ENCODE assay signal across 11 mouse cellular contexts in the genomic region with DNA sequence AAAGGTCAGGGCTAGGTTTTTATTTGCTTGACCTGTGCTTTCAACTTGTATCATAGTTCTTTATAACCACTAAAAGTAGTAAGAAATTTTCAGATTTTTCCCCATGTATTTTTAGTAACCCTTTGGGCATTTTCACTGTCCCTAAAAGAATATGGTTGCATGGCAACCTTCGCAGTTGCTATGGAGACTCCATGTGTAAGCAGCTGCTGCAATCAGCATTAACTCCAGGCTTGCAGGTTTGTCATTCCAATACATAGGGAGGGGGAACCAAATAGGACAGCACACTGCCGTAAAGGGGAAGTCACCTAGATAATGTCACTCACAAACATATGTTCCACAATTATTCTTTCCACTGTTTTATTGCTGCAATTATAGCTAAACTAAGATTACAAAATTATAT.
DNase-seq lines count a peak whose midpoint lies in the region; ATAC-seq and TF ChIP-seq lines count a peak whose summit lies in the region.
"Had no signal": no experiment of that assay in that cellular context is flagged by ENCODE, and none has a peak within 500 bp of the region (broad histone marks: within the 10 kb centered on the region; RNA-seq: fewer than 3 reads in every experiment).

No protein-coding gene starts in this region.

- H3K9me3 ChIP-seq in forebrain, postnatal 0 days (ENCODE audit: low read length), result no peaks in the 10 kb centered on the region
- H3K9me3 ChIP-seq in midbrain, postnatal 0 days (ENCODE audit: low read length), result no peaks in the 10 kb centered on the region
- H3K9me3 ChIP-seq in kidney, embryonic 14.5 days (ENCODE audit: control insufficient read depth, low read length), result no peaks in the 10 kb centered on the region
- H3K9me3 ChIP-seq: kidney, embryonic 15.5 days; megakaryocyte, embryonic 14.5 days had no signal

- TF ChIP-seq CTCF in brain, embryonic 14.5 days (IDR thresholded peaks at IDR 0.05; ENCODE audit: borderline replicate concordance, extremely low read depth, insufficient read depth, insufficient read length), result no peak
- no peak for TF ChIP-seq CTCF in forebrain, postnatal 0 days (IDR thresholded peaks at IDR 0.05; ENCODE audit: low read depth)
- no peak for TF ChIP-seq CTCF in midbrain, postnatal 0 days (IDR thresholded peaks at IDR 0.05)
- no peak for TF ChIP-seq CTCF in cerebellum, adult 2 months (IDR thresholded peaks at IDR 0.05; ENCODE audit: borderline replicate concordance, insufficient read depth, low read depth, low read length)

- H3K27ac ChIP-seq in forebrain, postnatal 0 days (ENCODE audit: low read depth, low read length), result peak overlapping the region; percentile 73
- peak overlapping the region; percentile 85 for H3K27ac ChIP-seq in midbrain, postnatal 0 days (ENCODE audit: low read depth, low read length)
- H3K27ac ChIP-seq in kidney, embryonic 14.5 days (ENCODE audit: low read depth, low read length), result no peak overlapping the region
- no peak overlapping the region for H3K27ac ChIP-seq in cerebellum, adult 2 months (ENCODE audit: insufficient read depth, low read length)
- H3K27ac ChIP-seq: kidney, embryonic 15.5 days had no signal

- ATAC-seq in forebrain, postnatal 0 days, result peak; percentile 95
- peak; percentile 91 for ATAC-seq in midbrain, postnatal 0 days (ENCODE audit: low FRiP score)
- ATAC-seq in erythroblast, adult 5-6 weeks (replicated peaks; ENCODE audit: low FRiP score, poor library complexity, severe bottlenecking), result no peak
- ATAC-seq in kidney, embryonic 14.5 days (ENCODE audit: low FRiP score, low TSS enrichment), result no peak

- WGBS in forebrain, postnatal 0 days, result 12% methylated on average over 2 of the region's 2 CpGs
- 15% methylated on average over 2 of the region's 2 CpGs for WGBS in midbrain, postnatal 0 days
- 61% methylated on average over 2 of the region's 2 CpGs for WGBS in kidney, embryonic 14.5 days
- WGBS in cerebellum, adult 2 months, result 67% methylated on average over 2 of the region's 2 CpGs

- peaks cover 4% of the 10 kb centered on the region; the same call in 1 of the 2 replicates for H3K4me1 ChIP-seq in forebrain, postnatal 0 days (ENCODE audit: insufficient read depth)
- H3K4me1 ChIP-seq in midbrain, postnatal 0 days (ENCODE audit: insufficient read depth, low read length), result peaks cover 3% of the 10 kb centered on the region; the same call in 1 of the 2 replicates
- H3K4me1 ChIP-seq in kidney, embryonic 14.5 days (ENCODE audit: control insufficient read depth, insufficient read depth, low read length), result no peaks in the 10 kb centered on the region
- H3K4me1 ChIP-seq in cerebellum, adult 2 months (ENCODE audit: control insufficient read depth, insufficient read depth, low read length), result peaks cover 4% of the 10 kb centered on the region; the same call in 1 of the 2 replicates
- H3K4me1 ChIP-seq: kidney, embryonic 15.5 days; megakaryocyte, embryonic 14.5 days had no signal

- no peaks in the 10 kb centered on the region for H3K36me3 ChIP-seq in forebrain, postnatal 0 days (ENCODE audit: insufficient read depth)
- H3K36me3 ChIP-seq in midbrain, postnatal 0 days (ENCODE audit: insufficient read depth, low read length), result no peaks in the 10 kb centered on the region
- no peaks in the 10 kb centered on the region for H3K36me3 ChIP-seq in kidney, embryonic 14.5 days (ENCODE audit: control insufficient read depth, insufficient read depth, low read length)
- H3K36me3 ChIP-seq: kidney, embryonic 15.5 days had no signal

- peak; percentile 92 for DNase-seq in brain, embryonic 14.5 days (ENCODE audit: low read depth)
- DNase-seq in forebrain, postnatal 0 days, result peak; percentile 88
- peak; percentile 23 to 71 for DNase-seq in layer of hippocampus, postnatal 14 days (ENCODE audit: low spot score in 2 of 2)
- peak; percentile 92 for DNase-seq in midbrain, postnatal 0 days (ENCODE audit: low spot score)
- no peak for DNase-seq in lung, postnatal 14 days
- DNase-seq in cerebellum, adult 2 months, result no peak

- H3K27me3 ChIP-seq in forebrain, postnatal 0 days (ENCODE audit: insufficient read depth, low read length), result 0 out of 2 replicates have a peak, but pooled peaks cover 4% of the 10 kb centered on the region
- H3K27me3 ChIP-seq in midbrain, postnatal 0 days (ENCODE audit: insufficient read depth, low read length), result no peaks in the 10 kb centered on the region
- no peaks in the 10 kb centered on the region for H3K27me3 ChIP-seq in kidney, embryonic 14.5 days (ENCODE audit: control insufficient read depth, insufficient read depth, low read length)
- no peaks in the 10 kb centered on the region for H3K27me3 ChIP-seq in cerebellum, adult 2 months (ENCODE audit: control insufficient read depth, insufficient read depth, low read length)
- H3K27me3 ChIP-seq: CH12.LX; kidney, embryonic 15.5 days; megakaryocyte, embryonic 14.5 days had no signal

- TF ChIP-seq POLR2A in brain, embryonic 14.5 days (IDR thresholded peaks at IDR 0.05; ENCODE audit: borderline replicate concordance, extremely low read depth, insufficient read depth, insufficient read length, poor library complexity, severe bottlenecking), result no peak
- no peak for TF ChIP-seq POLR2A in cerebellum, adult 2 months (IDR thresholded peaks at IDR 0.05; ENCODE audit: borderline replicate concordance, insufficient read depth, low read length)

- H3K9ac ChIP-seq in forebrain, postnatal 0 days, result no peak overlapping the region
- H3K9ac ChIP-seq in midbrain, postnatal 0 days (replicated peaks; ENCODE audit: low read length, poor library complexity, severe bottlenecking), result no peak overlapping the region; the same call in 1 of the 2 replicates
- H3K9ac ChIP-seq in kidney, embryonic 14.5 days (ENCODE audit: low read depth, low read length), result no peak overlapping the region
- H3K9ac ChIP-seq: kidney, embryonic 15.5 days had no signal

- peak overlapping the region; percentile 11 for H3K4me2 ChIP-seq in forebrain, postnatal 0 days (ENCODE audit: low read depth)
- H3K4me2 ChIP-seq in midbrain, postnatal 0 days (ENCODE audit: low read depth, low read length, poor library complexity, severe bottlenecking), result peak overlapping the region; percentile 35
- no peak overlapping the region for H3K4me2 ChIP-seq in kidney, embryonic 14.5 days (replicated peaks; ENCODE audit: low read depth, low read length)
- H3K4me2 ChIP-seq: kidney, embryonic 15.5 days had no signal

- no peak overlapping the region for H3K4me3 ChIP-seq in forebrain, postnatal 0 days (ENCODE audit: low read depth, low read length)
- no peak overlapping the region for H3K4me3 ChIP-seq in midbrain, postnatal 0 days (ENCODE audit: low read depth, low read length)
- no peak overlapping the region for H3K4me3 ChIP-seq in kidney, embryonic 14.5 days (ENCODE audit: low read length)
- no peak overlapping the region for H3K4me3 ChIP-seq in cerebellum, adult 2 months (replicated peaks; ENCODE audit: insufficient read depth, low read depth, low read length)
- H3K4me3 ChIP-seq: kidney, embryonic 15.5 days; megakaryocyte, embryonic 14.5 days had no signal

Comparison
In these comparisons a context has a peak if more than half of its experiments do, and no peak if none do; other contexts are left out.
1. DNase-seq: peak in brain, embryonic 14.5 days (single experiment), forebrain, postnatal 0 days (single experiment), layer of hippocampus, postnatal 14 days (2 of 2) and midbrain, postnatal 0 days (single experiment); none in lung, postnatal 14 days (single experiment) and cerebellum, adult 2 months (0 of 2).
2. ATAC-seq: peak in forebrain, postnatal 0 days (single experiment) and midbrain, postnatal 0 days (single experiment); none in erythroblast, adult 5-6 weeks (single experiment) and kidney, embryonic 14.5 days (single experiment).
3. H3K27ac ChIP-seq: peak in forebrain, postnatal 0 days (single experiment) and midbrain, postnatal 0 days (single experiment); none in kidney, embryonic 14.5 days (single experiment) and cerebellum, adult 2 months (single experiment).